Mouse (Mus musculus): ENCODE data around the gene Arhgap23.

GRCm38 (mm10) chr11:97502846-97503245 is 87.5 kb downstream of the Arhgap23 start:
- TF ChIP-seq CTCF (IDR thresholded peaks at IDR 0.05; ENCODE audit: borderline replicate concordance, extremely low read depth, insufficient read depth, insufficient read length) (no peak), POLR2A (IDR thresholded peaks at IDR 0.05; ENCODE audit: borderline replicate concordance, extremely low read depth, insufficient read depth, insufficient read length, poor library complexity, severe bottlenecking) (no peak)

Data from brain, embryonic 14.5 days (tissue).